ENCODE assay signal across 9 mouse cellular contexts in the genomic region with DNA sequence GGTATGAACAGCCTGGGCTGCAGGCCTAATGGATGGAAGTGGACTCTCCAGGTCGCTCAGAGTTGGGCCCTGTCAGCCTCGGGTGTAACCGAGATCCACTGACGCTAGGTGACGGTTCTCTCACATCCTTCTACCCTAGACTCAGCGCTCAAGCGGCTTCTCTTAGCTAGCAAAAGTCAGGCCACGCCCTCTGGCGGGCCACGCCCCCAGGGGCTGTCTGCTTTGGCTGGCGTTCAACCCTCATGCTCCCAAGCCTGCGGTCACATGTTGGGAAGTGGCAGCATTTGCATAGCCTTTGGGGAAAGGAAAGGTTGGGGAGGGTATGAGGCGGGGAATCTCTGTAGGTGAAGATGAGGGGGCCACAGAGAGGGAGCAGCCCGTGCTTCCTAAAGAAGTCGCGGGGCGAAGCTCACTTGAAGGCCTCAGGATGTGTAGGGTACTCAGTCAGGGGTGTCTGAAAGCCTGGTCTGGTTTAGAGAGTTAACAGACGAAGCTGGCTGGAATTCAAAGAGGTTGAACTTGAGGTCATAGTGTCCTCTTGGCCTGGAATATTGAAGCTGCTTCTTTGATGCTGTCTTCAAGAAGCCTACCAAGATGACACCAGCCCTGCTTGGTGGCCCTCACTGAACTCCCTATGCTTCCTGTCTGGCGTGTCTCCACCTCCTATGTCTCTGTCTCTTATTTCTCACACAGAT. TPM values are rescaled to one million over a fixed set of nuclear protein-coding genes. Genes with fewer than 3 reads are reported as not detected.
DNase-seq lines count a peak whose midpoint lies in the region; ATAC-seq lines count a peak whose summit lies in the region.
"Had no signal": no experiment of that assay in that cellular context is flagged by ENCODE, and none has a peak within 500 bp of the region (broad histone marks: within the 10 kb centered on the region; RNA-seq: fewer than 3 reads in every experiment).

No protein-coding gene starts in this region.

- H3K27me3 ChIP-seq in forebrain, embryonic 16.5 days (replicated peaks; ENCODE audit: control insufficient read depth, insufficient read depth, low read length) = peaks cover 53% of the 10 kb centered on the region
- H3K27me3 ChIP-seq in megakaryocyte, embryonic 14.5 days (replicated peaks) = peaks cover 93% of the 10 kb centered on the region
- peaks cover 49% of the 10 kb centered on the region for H3K27me3 ChIP-seq in stomach, embryonic 15.5 days (replicated peaks)
- H3K27me3 ChIP-seq: Patski had no signal

- DNase-seq in urinary bladder, adult 18-20 months (ENCODE audit: low spot score in 2 of 2) = peak; percentile 42 to 55
- no peak for DNase-seq in urinary bladder, adult 2 months (ENCODE audit: low spot score)
- DNase-seq in heart, postnatal 4 days = peak; percentile 81
- peak; percentile 85 to 90 for DNase-seq in kidney, postnatal 4 days
- DNase-seq in left cerebral cortex, adult 8-10 months (ENCODE audit: low spot score in 2 of 2) = no peak

- H3K9ac ChIP-seq in forebrain, embryonic 16.5 days (replicated peaks; ENCODE audit: low read depth, low read length) = no peak overlapping the region
- no peak overlapping the region for H3K9ac ChIP-seq in stomach, embryonic 15.5 days

- H3K4me1 ChIP-seq in forebrain, embryonic 16.5 days (replicated peaks; ENCODE audit: control insufficient read depth, insufficient read depth, low read length) = peaks cover 35% of the 10 kb centered on the region
- peaks cover 37% of the 10 kb centered on the region for H3K4me1 ChIP-seq in megakaryocyte, embryonic 14.5 days
- H3K4me1 ChIP-seq in stomach, embryonic 15.5 days = peaks cover 23% of the 10 kb centered on the region

- ATAC-seq in forebrain, embryonic 16.5 days = peak; percentile 59
- peak; percentile 44 for ATAC-seq in stomach, embryonic 15.5 days (ENCODE audit: insufficient read depth, low FRiP score, low read depth)
- ATAC-seq: Patski had no signal

- H3K27ac ChIP-seq in forebrain, embryonic 16.5 days (ENCODE audit: low read length) = no peak overlapping the region
- no peak overlapping the region for H3K27ac ChIP-seq in stomach, embryonic 15.5 days

- no peaks in the 10 kb centered on the region for H3K36me3 ChIP-seq in forebrain, embryonic 16.5 days (ENCODE audit: control insufficient read depth, insufficient read depth)
- no peaks in the 10 kb centered on the region for H3K36me3 ChIP-seq in megakaryocyte, embryonic 14.5 days (replicated peaks; ENCODE audit: low read length)
- no peaks in the 10 kb centered on the region for H3K36me3 ChIP-seq in stomach, embryonic 15.5 days

- 9% methylated on average over 19 of the region's 19 CpGs for WGBS in forebrain, embryonic 16.5 days
- 8% methylated on average over 19 of the region's 19 CpGs for WGBS in stomach, embryonic 15.5 days

- no peaks in the 10 kb centered on the region for H3K9me3 ChIP-seq in forebrain, embryonic 16.5 days (ENCODE audit: control insufficient read depth, low read length)
- no peaks in the 10 kb centered on the region for H3K9me3 ChIP-seq in megakaryocyte, embryonic 14.5 days
- H3K9me3 ChIP-seq in stomach, embryonic 15.5 days = no peaks in the 10 kb centered on the region

- peak overlapping the region; percentile 19 for H3K4me3 ChIP-seq in forebrain, embryonic 16.5 days (replicated peaks; ENCODE audit: low read length)
- H3K4me3 ChIP-seq in megakaryocyte, embryonic 14.5 days (replicated peaks) = peak overlapping the region; percentile 83
- H3K4me3 ChIP-seq in stomach, embryonic 15.5 days (replicated peaks) = peak overlapping the region; percentile 19

- peak overlapping the region; percentile 45 for H3K4me2 ChIP-seq in forebrain, embryonic 16.5 days (ENCODE audit: low read length)
- peak overlapping the region; percentile 53 for H3K4me2 ChIP-seq in stomach, embryonic 15.5 days

RNA-seq across cellular contexts. Expression of gene Kcnip3, which starts 37.3 kb away (rescaled TPM):
- polyA plus RNA-seq in urinary bladder, adult 2 months (2012; rRNA removed) = 4.2 and 4.8 TPM in 2 replicates
- polyA plus RNA-seq in forebrain, embryonic 16.5 days (2015; fragmentation: Nextera tagmentation; extraction: Ambion mirVana) = 9.7 and 9.9 TPM in 2 replicates
- 1 to 10 TPM; 1.3 TPM for total RNA-seq in heart, postnatal 4 days (2021)
- polyA plus RNA-seq in megakaryocyte, embryonic 14.5 days (2012; ENCODE audit: insufficient read depth, low replicate concordance) = 0.16 TPM in 1 of 2 replicates, not detected in the other
- polyA plus RNA-seq in stomach, embryonic 15.5 days (2015; fragmentation: Nextera tagmentation; extraction: Ambion mirVana) = 2.5 and 3.0 TPM in 2 replicates
- total RNA-seq in left cerebral cortex, adult 8-10 months (2022) = 100 to 1,000 TPM; 120 to 130 (median 126) TPM

RNA-seq across cellular contexts. Expression of gene Fahd2a, which starts 40.3 kb away (rescaled TPM):
- polyA plus RNA-seq in urinary bladder, adult 2 months (2012; rRNA removed) = 30.4 and 41.2 TPM in 2 replicates
- 26.1 and 26.8 TPM in 2 replicates for polyA plus RNA-seq in forebrain, embryonic 16.5 days (2015; fragmentation: Nextera tagmentation; extraction: Ambion mirVana)
- 10 to 100 TPM; 20.4 to 21.0 TPM for total RNA-seq in heart, postnatal 4 days (2021)
- polyA plus RNA-seq in megakaryocyte, embryonic 14.5 days (2012; ENCODE audit: insufficient read depth, low replicate concordance) = 15.2 TPM in 1 of 2 replicates, not detected in the other
- polyA plus RNA-seq in stomach, embryonic 15.5 days (2015; fragmentation: Nextera tagmentation; extraction: Ambion mirVana) = 24.6 and 25.2 TPM in 2 replicates
- 10 to 100 TPM; 19.1 to 24.8 (median 21.9) TPM for total RNA-seq in left cerebral cortex, adult 8-10 months (2022)

RNA-seq across cellular contexts. Expression of gene Prom2, which starts 56.6 kb away (rescaled TPM):
- 112 and 118 TPM in 2 replicates for polyA plus RNA-seq in urinary bladder, adult 2 months (2012; rRNA removed)
- 0.05 TPM in 1 of 2 replicates, not detected in the other for polyA plus RNA-seq in forebrain, embryonic 16.5 days (2015; fragmentation: Nextera tagmentation; extraction: Ambion mirVana)
- total RNA-seq in heart, postnatal 4 days (2021) = under 1 TPM in 1 of 2 experiments, not detected in 1; 0.07 TPM
- not detected in 2 replicates for polyA plus RNA-seq in megakaryocyte, embryonic 14.5 days (2012; ENCODE audit: insufficient read depth, low replicate concordance)
- 10.4 and 11.4 TPM in 2 replicates for polyA plus RNA-seq in stomach, embryonic 15.5 days (2015; fragmentation: Nextera tagmentation; extraction: Ambion mirVana)
- under 1 TPM; 0.26 to 0.50 (median 0.38) TPM for total RNA-seq in left cerebral cortex, adult 8-10 months (2022)
- polyA plus RNA-seq: Patski had no signal

RNA-seq across cellular contexts. Expression of gene Gpat2, which starts 59.6 kb away (rescaled TPM):
- 0.24 and 0.32 TPM in 2 replicates for polyA plus RNA-seq in urinary bladder, adult 2 months (2012; rRNA removed)
- 0.09 and 0.13 TPM in 2 replicates for polyA plus RNA-seq in forebrain, embryonic 16.5 days (2015; fragmentation: Nextera tagmentation; extraction: Ambion mirVana)
- total RNA-seq in heart, postnatal 4 days (2021) = under 1 TPM in 1 of 2 experiments, not detected in 1; 0.10 TPM
- not detected in 2 replicates for polyA plus RNA-seq in megakaryocyte, embryonic 14.5 days (2012; ENCODE audit: insufficient read depth, low replicate concordance)
- polyA plus RNA-seq in stomach, embryonic 15.5 days (2015; fragmentation: Nextera tagmentation; extraction: Ambion mirVana) = 0.15 and 0.30 TPM in 2 replicates
- under 1 TPM; 0.27 to 0.63 (median 0.39) TPM for total RNA-seq in left cerebral cortex, adult 8-10 months (2022)

Comparison
In these comparisons a context has a peak if more than half of its experiments do, and no peak if none do; other contexts are left out.
1. DNase-seq: peak in urinary bladder, adult 18-20 months (2 of 2), heart, postnatal 4 days (single experiment) and kidney, postnatal 4 days (2 of 2); none in urinary bladder, adult 2 months (single experiment) and left cerebral cortex, adult 8-10 months (0 of 2).
2. H3K4me3 ChIP-seq: peak in every context shown above with its lines; median percentile 83 in megakaryocyte, embryonic 14.5 days; 19 in forebrain, embryonic 16.5 days; 19 in stomach, embryonic 15.5 days.
3. RNA of gene Prom2, which starts 56.6 kb away (polyA plus RNA-seq): 112 to 118 TPM in urinary bladder, adult 2 months and 10.4 to 11.4 TPM in stomach, embryonic 15.5 days; 0.05 TPM in forebrain, embryonic 16.5 days and not detected in megakaryocyte, embryonic 14.5 days; every median in the first group is over 10 times any median in the second.